ENCODE assay signal across 11 mouse cellular contexts in the genomic region with DNA sequence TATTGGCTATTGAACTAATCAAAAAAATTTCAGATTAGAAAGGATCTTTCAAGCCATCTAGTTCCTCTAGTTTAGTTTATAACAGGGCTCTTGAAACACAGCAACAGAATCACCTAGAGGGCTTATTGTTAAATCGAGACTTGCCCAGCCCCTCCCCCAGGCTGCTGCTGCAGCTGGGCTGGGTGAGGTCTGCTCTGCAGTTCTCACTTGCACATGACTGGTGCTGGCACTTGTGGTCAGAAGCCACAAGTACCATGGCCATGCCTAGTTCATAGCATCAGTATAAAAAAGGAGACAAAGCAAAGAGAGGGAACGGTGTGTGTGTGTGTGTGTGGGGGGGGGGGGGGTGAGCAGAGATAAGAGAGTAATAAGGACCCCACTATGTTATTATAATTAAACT. TPM values are rescaled to one million over a fixed set of nuclear protein-coding genes. Genes with fewer than 3 reads are reported as not detected.
A peak's percentile ranks its signal among the peaks of the same experiment; 100 is the strongest.
DNase-seq lines count a peak whose midpoint lies in the region; ATAC-seq lines count a peak whose summit lies in the region.
"Had no signal": no experiment of that assay in that cellular context is flagged by ENCODE, and none has a peak within 500 bp of the region (broad histone marks: within the 10 kb centered on the region; RNA-seq: fewer than 3 reads in every experiment).

No protein-coding gene starts in this region.

- no peak overlapping the region for H3K27ac ChIP-seq in intestine, embryonic 14.5 days (ENCODE audit: low read depth)
- H3K27ac ChIP-seq in intestine, embryonic 16.5 days (ENCODE audit: low read length) = no peak overlapping the region
- H3K27ac ChIP-seq in hindbrain, embryonic 14.5 days = no peak overlapping the region
- no peak overlapping the region for H3K27ac ChIP-seq in heart, embryonic 10.5 days
- H3K27ac ChIP-seq: liver, embryonic 13.5 days had no signal

- no peaks in the 10 kb centered on the region for H3K36me3 ChIP-seq in intestine, embryonic 14.5 days (ENCODE audit: control insufficient read depth, insufficient read depth, low read length)
- no peaks in the 10 kb centered on the region for H3K36me3 ChIP-seq in intestine, embryonic 16.5 days (ENCODE audit: control insufficient read depth, insufficient read depth, low read length)
- 0 out of 2 replicates have a peak, but pooled peaks cover 3% of the 10 kb centered on the region for H3K36me3 ChIP-seq in hindbrain, embryonic 14.5 days (replicated peaks; ENCODE audit: control insufficient read depth, insufficient read depth)
- H3K36me3 ChIP-seq in heart, embryonic 10.5 days = no peaks in the 10 kb centered on the region
- H3K36me3 ChIP-seq: liver, embryonic 13.5 days had no signal

- WGBS in intestine, embryonic 14.5 days = 40% methylated on average over 2 of the region's 2 CpGs
- WGBS in intestine, embryonic 16.5 days = 29% methylated on average over 2 of the region's 2 CpGs
- 26% methylated on average over 2 of the region's 2 CpGs for WGBS in hindbrain, embryonic 14.5 days
- 35% methylated on average over 2 of the region's 2 CpGs for WGBS in heart, embryonic 10.5 days

- DNase-seq in intestine, embryonic 14.5 days (ENCODE audit: low spot score) = no peak
- DNase-seq in MN1 (ENCODE audit: low spot score) = peak; percentile 39
- no peak for DNase-seq in hindbrain, embryonic 14.5 days (ENCODE audit: low spot score)
- peak; percentile 18 for DNase-seq in retina, postnatal 1 day
- DNase-seq in left cerebral cortex, adult 11 months (ENCODE audit: low spot score) = no peak
- DNase-seq in left cerebral cortex, adult 8-10 months (ENCODE audit: low spot score in 2 of 2) = no peak
- DNase-seq in heart, embryonic 10.5 days (ENCODE audit: low spot score) = no peak
- DNase-seq: cerebellum, postnatal 25 days; liver, embryonic 13.5 days had no signal

- no peak overlapping the region for H3K4me2 ChIP-seq in intestine, embryonic 14.5 days (ENCODE audit: low read length)
- H3K4me2 ChIP-seq in intestine, embryonic 16.5 days (ENCODE audit: low read depth, low read length) = no peak overlapping the region
- H3K4me2 ChIP-seq in hindbrain, embryonic 14.5 days (replicated peaks) = no peak overlapping the region
- H3K4me2 ChIP-seq: liver, embryonic 13.5 days had no signal

- no peaks in the 10 kb centered on the region for H3K4me1 ChIP-seq in intestine, embryonic 14.5 days (replicated peaks; ENCODE audit: control insufficient read depth, insufficient read depth, low read length)
- no peaks in the 10 kb centered on the region for H3K4me1 ChIP-seq in intestine, embryonic 16.5 days (ENCODE audit: control insufficient read depth, insufficient read depth, low read length)
- peaks cover 35% of the 10 kb centered on the region for H3K4me1 ChIP-seq in hindbrain, embryonic 14.5 days (replicated peaks; ENCODE audit: control insufficient read depth, insufficient read depth, low read length)
- 0 out of 2 replicates have a peak, but pooled peaks cover 4% of the 10 kb centered on the region for H3K4me1 ChIP-seq in heart, embryonic 10.5 days
- H3K4me1 ChIP-seq: liver, embryonic 13.5 days had no signal

- ATAC-seq in intestine, embryonic 14.5 days (replicated peaks; ENCODE audit: low FRiP score, low TSS enrichment, low read depth) = peak; percentile 37; the same call in 1 of the 2 replicates
- no peak for ATAC-seq in intestine, embryonic 16.5 days
- ATAC-seq in hindbrain, embryonic 14.5 days (ENCODE audit: low FRiP score) = peak; percentile 31; the same call in 1 of the 2 replicates
- ATAC-seq: Patski had no signal

- no peak overlapping the region for H3K4me3 ChIP-seq in intestine, embryonic 14.5 days (ENCODE audit: low read depth, low read length)
- H3K4me3 ChIP-seq in intestine, embryonic 16.5 days (ENCODE audit: low read length) = no peak overlapping the region
- no peak overlapping the region for H3K4me3 ChIP-seq in hindbrain, embryonic 14.5 days (replicated peaks; ENCODE audit: low read length)
- H3K4me3 ChIP-seq in heart, embryonic 10.5 days = no peak overlapping the region
- H3K4me3 ChIP-seq: liver, embryonic 13.5 days had no signal

- H3K9me3 ChIP-seq in intestine, embryonic 14.5 days (ENCODE audit: control insufficient read depth, low read length) = no peaks in the 10 kb centered on the region
- H3K9me3 ChIP-seq in intestine, embryonic 16.5 days (ENCODE audit: control insufficient read depth, low read length) = no peaks in the 10 kb centered on the region
- H3K9me3 ChIP-seq in hindbrain, embryonic 14.5 days (ENCODE audit: control insufficient read depth, low read length) = no peaks in the 10 kb centered on the region
- no peaks in the 10 kb centered on the region for H3K9me3 ChIP-seq in heart, embryonic 10.5 days
- H3K9me3 ChIP-seq: liver, embryonic 13.5 days had no signal

- H3K27me3 ChIP-seq in intestine, embryonic 14.5 days (replicated peaks; ENCODE audit: control insufficient read depth, insufficient read depth, low read length) = no peaks in the 10 kb centered on the region
- H3K27me3 ChIP-seq in intestine, embryonic 16.5 days (replicated peaks; ENCODE audit: control insufficient read depth, insufficient read depth, low read length) = no peaks in the 10 kb centered on the region
- no peaks in the 10 kb centered on the region for H3K27me3 ChIP-seq in hindbrain, embryonic 14.5 days (ENCODE audit: control insufficient read depth, insufficient read depth, low read length)
- H3K27me3 ChIP-seq in heart, embryonic 10.5 days (ENCODE audit: insufficient read depth, poor library complexity, severe bottlenecking) = 0 out of 2 replicates have a peak, but pooled peaks cover 4% of the 10 kb centered on the region
- H3K27me3 ChIP-seq: liver, embryonic 13.5 days had no signal

- H3K9ac ChIP-seq in intestine, embryonic 14.5 days (ENCODE audit: low read length) = no peak overlapping the region
- H3K9ac ChIP-seq in intestine, embryonic 16.5 days (ENCODE audit: low read depth, low read length) = no peak overlapping the region
- no peak overlapping the region for H3K9ac ChIP-seq in hindbrain, embryonic 14.5 days
- H3K9ac ChIP-seq: liver, embryonic 13.5 days had no signal

RNA-seq across cellular contexts. Expression of gene Scn3a, which starts 15.7 kb away (rescaled TPM):
- polyA plus RNA-seq in intestine, embryonic 14.5 days (2014; fragmentation: Nextera tagmentation; extraction: Ambion mirVana) = 4.9 and 5.1 TPM in 2 replicates
- polyA plus RNA-seq in intestine, embryonic 16.5 days (2015; fragmentation: Nextera tagmentation; extraction: Ambion mirVana) = 2.1 and 2.2 TPM in 2 replicates
- polyA plus RNA-seq in hindbrain, embryonic 14.5 days (2014; fragmentation: Nextera tagmentation; extraction: Ambion mirVana) = 66.5 and 74.9 TPM in 2 replicates
- 10 to 100 TPM; 27.8 to 31.3 (median 28.3) TPM for total RNA-seq in left cerebral cortex, adult 8-10 months (2022)
- 0.17 and 0.46 TPM in 2 replicates for polyA plus RNA-seq in heart, embryonic 10.5 days (2016; fragmentation: Nextera tagmentation; extraction: Ambion mirVana)

Comparison
In these comparisons a context has a peak if more than half of its experiments do, and no peak if none do; other contexts are left out.
1. DNase-seq: peak in MN1 (single experiment) and retina, postnatal 1 day (single experiment); none in intestine, embryonic 14.5 days (single experiment), hindbrain, embryonic 14.5 days (single experiment), left cerebral cortex, adult 11 months (single experiment), left cerebral cortex, adult 8-10 months (0 of 2) and heart, embryonic 10.5 days (single experiment).
2. RNA of gene Scn3a, which starts 15.7 kb away (polyA plus RNA-seq): 66.5 to 74.9 TPM in hindbrain, embryonic 14.5 days; 4.9 to 5.1 TPM in intestine, embryonic 14.5 days, 2.1 to 2.2 TPM in intestine, embryonic 16.5 days and 0.17 to 0.46 TPM in heart, embryonic 10.5 days; every median in the first group is over 10 times any median in the second.